Mouse (Mus musculus): ENCODE measurements around the gene Eps8l3.
"Not testable (repeated sequence)": the region's sequence is repeated elsewhere in the genome, so short reads cannot be mapped to it uniquely, and the experiment has no call there.

The Eps8l3 gene

DNA sequence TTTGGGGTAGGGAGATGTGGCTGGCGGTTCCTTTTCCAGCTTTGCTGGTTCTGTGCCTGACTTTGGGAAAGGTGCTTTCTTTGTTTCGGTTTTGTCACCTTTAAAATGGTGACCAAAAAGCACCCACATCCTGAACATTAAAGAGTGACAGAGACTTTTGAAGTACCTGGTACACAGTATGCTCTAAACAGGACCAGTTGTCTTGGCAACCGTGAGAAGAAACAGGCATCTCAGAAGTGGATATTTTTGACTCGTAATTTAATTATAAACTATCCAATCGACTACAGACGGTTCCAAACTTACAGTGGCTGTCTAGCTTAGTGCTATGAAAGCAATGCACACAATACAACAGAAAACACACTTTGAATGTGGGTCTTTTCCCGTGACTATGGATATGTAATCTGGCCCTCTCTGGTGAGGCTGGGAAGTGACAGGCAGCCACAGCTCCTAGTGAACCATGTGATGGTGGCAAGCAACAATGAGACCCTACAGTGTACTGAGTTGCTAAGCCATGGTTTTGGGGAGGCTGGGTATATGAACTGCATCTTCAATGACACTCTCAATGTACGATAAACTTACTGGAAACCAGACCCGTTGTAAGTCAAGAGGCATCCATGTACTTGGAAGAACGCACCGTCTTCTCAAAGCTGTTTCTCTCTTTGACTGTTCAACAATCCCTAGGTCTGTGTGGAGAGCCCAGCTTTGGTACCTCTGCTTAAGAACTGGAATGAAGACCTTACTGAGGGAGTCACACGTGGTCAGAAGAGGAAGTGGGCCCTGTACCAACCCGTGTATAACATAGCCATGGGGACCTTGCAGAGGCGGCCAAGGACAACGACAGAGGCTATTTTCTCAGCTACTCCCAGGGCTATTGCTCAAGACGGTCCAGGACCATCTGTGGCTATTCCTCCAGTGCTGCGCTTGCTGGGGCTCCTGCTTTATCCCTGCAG is 23.5 kb upstream of the Eps8l3 start:
- no peak for DNase-seq (ENCODE audit: low read depth, low spot score)

DNA sequence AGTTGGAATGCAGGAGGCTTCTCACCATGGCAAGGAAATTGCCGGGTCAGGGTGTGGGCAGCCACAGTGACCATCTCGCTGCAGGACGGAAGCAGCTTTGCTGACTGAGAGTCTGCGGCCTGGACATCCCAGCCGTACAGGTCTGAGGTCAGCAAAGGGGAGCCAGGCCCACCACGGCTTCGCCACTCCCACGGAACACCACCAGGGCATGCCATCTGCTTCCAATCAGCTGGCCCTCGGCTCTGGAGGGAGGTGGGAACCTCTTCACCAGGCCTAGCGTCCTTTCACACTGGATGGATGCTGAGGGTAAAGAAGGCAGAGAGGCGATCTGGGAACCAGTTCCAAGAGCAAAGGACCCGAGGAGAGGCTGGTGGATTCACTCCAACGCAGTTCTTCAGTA is 21.7 kb upstream of the Eps8l3 start:
- DNase-seq (ENCODE audit: low read depth, low spot score): no peak

DNA sequence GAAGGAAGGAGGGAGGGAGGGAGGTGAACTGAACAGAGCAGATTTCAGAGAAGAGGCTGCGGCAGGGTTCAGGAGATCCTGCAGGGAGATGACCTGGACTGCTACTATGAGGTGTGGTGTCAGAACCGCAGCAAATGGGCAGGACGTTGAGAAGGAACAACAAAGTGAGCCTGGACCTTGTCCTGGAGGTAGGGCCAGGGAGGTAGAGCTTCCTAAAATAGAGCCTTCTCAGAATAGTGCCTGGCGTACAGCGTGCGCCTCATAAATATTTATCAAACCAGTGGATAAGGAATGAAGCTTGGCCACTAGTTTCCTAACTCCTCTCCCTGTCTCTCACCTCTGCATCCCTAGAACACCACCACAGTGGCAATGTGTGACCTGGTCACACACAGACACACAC is 19.4 kb upstream of the Eps8l3 start:
- DNase-seq (ENCODE audit: low read depth, low spot score): no peak

DNA sequence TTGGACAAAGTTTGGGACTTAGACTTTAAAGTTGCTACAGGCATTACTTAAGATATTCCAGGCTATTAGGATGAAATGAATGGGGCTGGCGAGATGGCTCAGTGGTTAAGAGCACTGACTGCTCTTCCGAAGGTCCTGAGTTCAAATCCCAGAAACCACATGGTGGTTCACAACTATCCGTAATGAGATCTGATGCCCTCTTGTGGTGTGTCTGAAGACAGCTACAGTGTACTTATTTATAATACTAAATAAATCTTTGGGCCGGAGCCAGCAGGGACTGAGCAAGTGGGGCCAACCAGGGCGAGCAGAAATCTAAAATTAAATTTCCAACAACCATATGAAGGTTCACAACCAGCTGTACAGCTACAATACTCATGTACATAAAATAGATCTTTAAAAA is 15.5 kb upstream of the Eps8l3 start:
- DNase-seq (ENCODE audit: low read depth, low spot score): not testable (repeated sequence)

DNA sequence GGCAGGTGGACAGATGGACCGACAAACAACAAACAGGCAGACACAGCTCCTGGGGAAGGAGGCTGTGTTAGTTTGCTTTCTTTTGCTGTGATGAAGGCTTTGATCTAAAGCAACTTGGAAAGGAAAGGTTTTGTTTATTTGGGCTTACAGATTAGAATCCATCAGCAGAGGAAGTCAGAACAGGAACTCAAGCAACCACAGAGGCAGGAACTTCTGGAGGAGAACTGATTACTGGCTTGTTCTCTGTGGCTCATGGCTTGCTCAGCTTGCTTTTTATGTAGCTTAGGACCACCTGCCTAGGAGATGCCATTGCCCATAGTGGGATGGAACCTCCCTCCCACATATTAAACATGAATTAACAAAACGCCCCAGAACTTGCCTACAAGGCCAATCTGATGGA is 14.6 kb upstream of the Eps8l3 start:
- no peak for DNase-seq (ENCODE audit: low read depth, low spot score)

DNA sequence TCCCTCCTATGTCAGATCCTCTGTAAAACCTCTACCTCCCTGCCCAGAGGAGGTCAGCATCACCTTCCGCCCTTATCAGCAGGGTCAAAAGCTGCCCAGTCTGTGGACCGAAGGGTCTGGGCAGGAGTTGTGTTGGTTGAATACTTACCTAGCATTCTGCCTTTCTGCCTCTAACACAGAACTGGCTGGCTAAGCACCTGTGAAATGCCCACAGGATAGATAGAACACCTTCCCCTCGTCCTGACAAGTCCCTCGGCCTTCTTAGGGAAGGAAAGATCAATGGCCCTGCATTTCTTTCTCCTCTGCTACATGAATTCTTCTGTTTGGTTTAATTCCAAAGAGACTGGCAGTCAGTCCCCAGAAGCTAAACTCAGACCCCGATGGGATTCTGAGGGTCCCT is 13.6 kb upstream of the Eps8l3 start:
- no peak for DNase-seq (ENCODE audit: low read depth, low spot score)

DNA sequence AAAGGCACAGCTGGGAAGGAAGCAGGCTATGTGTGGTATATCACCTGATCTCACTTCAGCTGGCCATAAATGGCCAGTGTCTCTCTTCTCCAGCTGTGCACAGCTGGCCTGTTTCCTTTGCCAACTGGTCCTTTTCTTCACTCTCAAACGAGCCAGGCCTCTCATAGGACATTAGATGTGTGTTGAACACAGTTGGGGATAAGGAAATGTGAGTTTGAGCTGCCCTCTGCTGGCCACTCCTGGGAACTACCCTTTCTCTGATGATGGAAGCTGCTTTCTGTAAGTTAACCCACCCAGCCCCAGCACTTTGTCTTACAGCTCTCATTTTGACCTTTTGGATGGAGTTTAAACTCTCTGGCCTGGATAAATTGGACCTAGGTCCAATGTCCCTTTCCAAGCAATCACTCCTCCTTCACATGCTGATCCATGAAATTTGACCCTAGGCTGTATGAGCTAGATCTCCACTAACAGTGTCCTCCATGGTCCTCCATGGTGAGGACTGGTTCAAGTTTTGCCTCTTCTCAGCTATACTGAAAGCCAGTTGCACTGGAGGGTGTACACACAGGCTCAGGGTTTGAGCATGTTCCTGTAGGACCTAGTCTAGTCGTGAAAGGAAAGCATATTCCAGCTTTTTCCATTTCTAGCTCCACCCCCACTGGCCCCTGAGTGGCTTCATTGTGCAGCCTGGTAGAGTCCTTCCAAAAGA is 13.0 kb upstream of the Eps8l3 start:
- peak; percentile 91 for DNase-seq (ENCODE audit: low read depth, low spot score)

DNA sequence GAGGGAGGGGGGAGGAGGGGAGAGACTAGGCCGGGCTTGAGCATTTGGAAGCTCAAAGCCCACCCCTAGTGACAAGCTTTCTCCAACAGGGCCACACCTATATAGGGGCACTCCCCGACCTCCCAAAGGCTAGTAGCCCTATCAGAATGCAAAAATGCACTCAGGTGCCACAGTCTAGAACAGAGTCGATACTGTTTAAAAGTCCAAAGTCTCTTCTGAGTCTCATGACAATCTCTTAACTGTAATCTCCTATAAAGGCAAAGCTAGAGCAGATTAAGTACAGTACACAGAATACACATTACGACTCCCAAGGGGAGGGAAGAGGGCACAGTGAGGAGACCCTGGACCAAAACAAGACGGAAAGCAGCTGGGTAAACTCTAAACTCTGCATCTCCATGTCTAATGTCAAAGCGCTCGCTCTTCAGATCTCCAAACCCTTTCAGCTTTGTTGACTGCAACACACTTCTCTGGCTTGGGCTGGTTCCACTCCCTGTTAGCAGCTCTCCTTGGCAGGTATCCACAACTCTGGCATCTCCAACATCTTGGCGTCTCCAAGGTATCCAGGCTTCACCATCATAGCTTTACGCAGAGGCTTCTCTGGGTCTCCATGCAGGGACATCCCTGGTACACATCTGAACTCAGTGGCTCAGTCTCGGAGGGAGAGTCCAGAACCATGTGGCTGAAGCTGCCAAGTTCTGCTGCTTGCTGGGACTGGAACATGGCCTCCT is 11.5 kb upstream of the Eps8l3 start:
- DNase-seq (ENCODE audit: low read depth, low spot score): no peak

DNA sequence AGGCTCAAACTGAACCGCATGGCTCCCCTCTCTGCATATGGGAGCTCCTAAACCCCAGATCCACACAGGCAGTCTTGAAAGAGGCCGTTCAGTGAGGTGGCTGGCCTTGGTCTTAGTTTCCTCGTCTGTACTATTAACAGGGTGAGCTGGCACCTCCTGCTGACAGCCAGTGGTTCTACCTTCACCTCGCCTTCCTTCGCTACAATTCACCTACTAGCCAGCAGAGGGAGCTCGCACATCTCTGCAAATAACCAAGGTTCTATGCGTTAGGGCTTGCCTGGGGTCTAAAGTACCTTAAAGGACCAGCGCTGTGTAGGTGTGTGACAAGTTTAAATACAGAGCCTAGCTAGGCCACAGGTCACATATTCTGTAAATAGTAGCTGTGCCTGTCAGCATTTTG is 9.9 kb upstream of the Eps8l3 start:
- DNase-seq (ENCODE audit: low read depth, low spot score): peak; percentile 93

DNA sequence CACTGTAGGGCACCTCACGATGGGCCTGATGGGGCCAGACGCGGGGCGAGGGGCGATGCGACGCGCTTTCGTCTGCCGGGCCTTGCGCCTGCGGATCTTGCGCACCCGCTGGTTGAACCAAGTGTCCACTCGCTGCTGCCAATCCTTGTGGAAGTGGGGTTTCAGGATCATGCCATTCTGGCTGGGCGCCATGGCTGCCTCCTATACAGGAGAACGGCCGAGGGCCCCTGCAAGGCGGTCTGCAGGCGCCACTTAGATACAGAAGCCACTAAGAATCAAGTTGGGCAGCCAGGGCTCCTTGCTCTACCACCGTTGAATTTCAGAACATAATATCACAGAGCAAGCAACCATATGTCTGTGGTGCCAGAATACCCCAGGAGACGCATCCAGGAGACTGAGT is 8.6 kb upstream of the Eps8l3 start:
- DNase-seq (ENCODE audit: low read depth, low spot score): no peak

DNA sequence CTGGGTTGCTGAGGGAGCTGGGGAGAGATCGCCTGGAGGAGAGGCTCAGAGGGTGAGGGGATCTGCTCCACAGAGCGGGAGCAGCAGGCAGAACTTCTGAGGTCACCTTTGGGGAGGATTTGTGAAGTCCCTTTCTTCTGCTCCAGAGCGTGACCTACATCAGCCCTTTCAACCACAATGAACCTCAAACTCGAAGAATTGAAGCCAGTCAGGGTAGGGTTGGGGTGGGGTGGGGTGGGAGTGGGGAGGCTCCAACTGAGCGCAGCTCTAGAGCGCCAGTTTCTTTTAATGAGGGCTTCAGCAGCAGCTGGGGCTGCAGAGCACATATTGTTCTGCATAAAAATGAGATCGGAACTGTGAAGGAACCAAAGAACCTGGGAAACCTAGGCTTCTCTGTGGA is 7.9 kb upstream of the Eps8l3 start:
- no peak for DNase-seq (ENCODE audit: low read depth, low spot score)

DNA sequence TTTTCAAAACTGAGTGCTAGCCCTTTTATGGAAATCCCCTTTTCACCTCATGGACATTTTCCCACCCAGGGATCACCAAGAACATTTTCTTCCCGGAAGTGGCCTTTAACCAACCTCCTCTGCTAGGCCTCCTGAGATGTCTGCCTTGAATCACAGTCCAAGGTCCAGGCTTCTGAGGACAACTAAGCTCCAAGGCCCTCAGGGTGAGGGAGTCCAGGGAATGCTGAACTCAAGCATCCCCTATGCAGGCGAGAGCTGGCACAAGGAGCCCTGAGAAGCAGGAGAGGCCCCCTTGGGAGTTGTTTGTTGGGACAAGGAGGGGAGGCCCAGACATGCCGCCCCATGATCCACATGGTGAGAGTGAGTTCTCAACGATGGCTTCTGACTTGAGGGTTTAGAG is 7.1 kb upstream of the Eps8l3 start:
- no peak for DNase-seq (ENCODE audit: low read depth, low spot score)

DNA sequence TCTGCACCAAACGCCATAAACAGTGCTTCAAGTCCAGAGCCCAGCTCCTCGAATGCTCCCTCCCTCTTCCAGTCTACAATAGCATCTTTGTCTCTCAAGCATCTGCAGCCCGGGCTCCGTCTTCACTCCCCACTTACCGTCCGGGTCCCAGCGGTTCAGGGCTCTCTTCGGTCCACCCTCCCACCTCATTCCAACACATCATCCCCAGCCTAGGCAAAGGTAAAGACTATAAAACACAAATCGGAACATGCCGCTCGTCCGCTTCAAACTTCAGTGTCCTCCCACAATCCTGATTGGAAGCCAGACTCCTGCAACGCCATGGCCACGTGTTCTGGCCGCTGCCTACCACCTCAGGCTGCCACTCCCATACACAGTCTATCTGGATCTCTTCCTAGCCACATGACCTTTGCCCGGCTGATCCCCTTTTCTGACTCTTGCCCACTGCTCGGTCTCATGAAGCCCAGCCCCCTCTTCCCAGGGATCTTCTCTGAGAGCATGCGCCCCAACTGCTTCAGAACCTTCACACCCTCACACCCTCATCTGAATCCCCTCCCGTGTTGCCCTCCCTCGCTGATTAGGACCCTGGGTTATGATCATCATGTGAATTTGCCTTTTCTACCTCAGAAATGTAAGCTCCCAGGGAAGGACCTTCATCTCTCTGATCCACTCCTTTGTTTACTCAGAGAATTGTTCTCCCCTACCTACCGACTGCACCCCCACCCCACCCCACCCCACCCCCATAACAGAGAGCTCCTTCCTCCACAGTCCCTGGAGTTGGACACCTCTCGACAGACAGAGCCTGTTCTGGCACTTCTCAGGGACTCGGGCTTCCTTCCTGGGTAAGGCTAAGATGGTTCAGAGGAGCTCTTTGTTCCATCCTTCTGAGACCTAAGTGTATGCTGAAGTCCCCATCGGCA is 3.4 kb upstream of the Eps8l3 start:
- DNase-seq (ENCODE audit: low read depth, low spot score): no peak

DNA sequence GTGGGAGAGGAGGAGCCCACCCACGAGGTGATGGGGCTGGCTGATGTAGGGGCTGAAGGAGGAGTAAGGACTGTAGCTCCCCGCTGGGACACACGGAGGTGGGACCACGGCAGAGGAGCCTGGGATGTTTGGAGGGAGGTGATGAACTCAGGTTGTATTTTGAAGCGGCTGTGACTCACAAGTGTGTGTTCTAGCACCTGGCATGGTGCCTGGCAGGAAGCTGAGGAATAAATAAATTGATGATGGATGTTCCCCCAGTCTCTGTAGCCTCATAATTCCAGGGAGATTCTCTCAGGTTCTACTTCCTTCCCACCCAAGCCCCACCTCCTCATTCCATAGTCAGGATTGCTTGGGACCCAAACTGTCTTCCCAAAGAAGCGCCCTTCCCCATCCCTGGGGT is 1.8 kb upstream of the Eps8l3 start:
- DNase-seq (ENCODE audit: low read depth, low spot score): no peak

DNA sequence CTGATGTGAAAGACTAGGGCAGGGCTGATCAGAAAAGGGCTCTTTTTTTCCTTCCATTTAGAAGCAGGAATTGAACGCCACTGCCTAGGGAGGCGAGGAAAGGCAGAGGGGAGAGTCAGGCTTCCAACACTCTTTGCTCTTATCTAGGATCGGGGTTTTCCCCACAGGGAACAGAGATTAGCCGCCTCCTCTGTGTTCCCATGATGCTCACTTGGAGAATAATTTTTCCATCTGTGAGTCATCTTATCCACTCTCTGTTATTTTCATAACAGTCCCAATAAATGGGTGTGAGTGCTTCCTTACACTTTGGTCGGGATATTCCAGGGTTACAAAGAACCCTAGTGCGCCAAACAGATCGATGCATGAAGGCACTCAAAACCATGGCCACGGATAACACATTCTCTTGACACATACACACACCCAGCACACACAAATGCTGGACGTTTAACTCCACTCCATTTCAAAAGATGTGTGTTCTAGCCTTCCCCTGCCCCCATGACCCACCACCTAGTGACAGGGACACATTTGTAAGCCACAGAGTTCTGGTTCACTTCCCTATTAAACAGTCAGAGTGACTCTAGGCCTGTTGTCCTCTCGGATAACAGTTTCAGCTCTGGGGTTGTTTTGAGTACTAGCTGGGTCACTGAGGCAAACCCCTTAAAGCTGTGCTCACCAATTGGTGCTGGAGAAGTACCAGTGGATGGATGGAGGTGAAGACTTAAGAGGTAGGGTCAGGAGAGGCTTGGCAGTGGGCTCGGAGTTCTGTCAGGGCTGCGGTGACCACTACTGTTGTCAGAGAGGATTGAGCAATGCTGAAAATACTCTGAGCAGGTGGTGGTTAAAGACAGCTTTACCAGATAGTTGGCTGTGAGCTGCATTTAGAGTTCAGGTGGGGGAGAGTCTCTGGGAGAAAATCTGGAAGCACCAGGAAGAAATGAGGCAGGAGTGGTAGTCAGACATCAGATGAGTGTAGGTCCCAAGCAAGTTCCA is 1.0 kb downstream of the Eps8l3 start:
- DNase-seq (ENCODE audit: low read depth, low spot score): no peak

DNA sequence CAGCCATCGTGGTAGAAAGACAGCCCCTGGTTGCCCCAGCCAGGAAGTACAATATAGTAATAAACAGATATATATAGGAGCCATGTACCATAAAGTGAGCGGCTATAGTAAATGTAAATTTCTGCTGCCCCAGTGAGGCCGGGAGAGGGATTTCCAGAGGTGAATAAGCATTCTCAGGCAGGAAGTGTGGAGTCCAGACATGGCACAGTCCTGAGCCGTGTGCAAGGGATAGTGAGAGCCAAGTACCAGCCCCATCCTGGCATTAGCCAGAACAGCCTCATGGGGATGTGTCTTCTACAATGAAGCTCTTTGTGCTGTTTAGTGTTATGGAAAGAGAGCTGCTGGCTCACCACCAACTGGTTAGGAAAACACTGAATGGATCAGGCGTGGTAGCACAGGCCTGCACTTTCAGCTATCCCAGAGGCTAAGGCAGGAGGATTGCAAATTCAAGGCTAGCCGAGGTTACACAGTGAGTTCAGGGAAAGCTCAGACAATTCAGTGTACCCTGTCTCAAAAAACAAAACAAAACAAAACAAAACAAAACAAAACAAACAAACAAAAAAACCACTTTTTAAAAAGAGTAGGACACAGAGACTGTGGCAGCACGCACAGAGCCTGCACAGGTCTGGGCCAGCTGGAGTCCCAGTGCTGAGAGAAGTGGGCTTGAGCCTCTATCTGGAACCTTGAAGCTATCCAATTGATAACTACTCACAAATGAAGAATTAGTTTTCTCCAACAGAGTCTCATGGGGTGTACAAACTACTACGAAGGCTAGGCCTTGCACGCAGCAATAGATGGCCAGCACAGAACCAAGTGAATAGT is 10.9 kb downstream of the Eps8l3 start:
- DNase-seq (ENCODE audit: low read depth, low spot score): no peak

DNA sequence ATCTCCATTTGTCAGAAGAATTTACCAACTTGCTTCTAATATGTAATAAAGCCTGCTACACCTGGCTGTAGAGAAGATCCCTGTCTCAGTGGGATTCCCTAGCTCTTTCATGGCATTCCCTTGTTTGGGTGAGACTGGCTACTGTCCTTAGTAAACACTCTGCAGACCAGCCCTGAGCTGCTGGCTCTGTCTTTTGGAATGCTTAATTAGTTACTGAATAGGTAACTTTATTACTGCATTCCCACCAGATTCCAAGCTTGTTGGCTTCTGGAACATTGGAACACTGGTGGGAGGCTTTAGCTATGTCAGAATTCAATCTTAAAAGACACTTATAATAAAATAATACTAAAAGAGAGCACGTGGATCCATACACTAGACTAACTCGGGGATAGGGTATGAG is 12.2 kb downstream of the Eps8l3 start:
- DNase-seq (ENCODE audit: low read depth, low spot score): not testable (repeated sequence)

DNA sequence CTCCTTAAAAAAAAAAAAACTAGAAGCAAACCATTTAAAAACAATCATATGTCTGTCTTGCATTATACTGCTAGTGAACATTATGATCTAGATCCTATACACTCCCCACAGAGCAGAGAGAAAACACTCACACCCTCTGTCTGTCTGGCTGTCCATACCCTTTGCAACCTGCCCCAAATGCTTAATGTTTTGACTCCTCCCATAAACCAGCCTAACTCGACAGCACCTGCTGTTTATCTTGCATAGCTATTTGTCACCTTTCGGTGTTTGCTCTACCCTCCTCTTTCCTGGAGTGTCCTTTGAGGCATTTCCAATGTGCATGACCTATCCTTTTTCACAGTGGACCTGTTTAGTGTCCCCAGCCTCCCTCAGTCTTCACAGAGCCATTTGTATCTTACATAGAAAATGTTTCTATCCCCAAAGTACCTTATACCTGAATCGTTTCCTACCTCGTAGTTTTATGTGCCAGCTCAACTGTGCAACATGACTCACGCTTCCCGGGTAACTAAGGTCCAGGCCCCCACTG is 18.2 kb downstream of the Eps8l3 start:
- no peak for DNase-seq (ENCODE audit: low read depth, low spot score)
